Mouse (Mus musculus) thymus, postnatal 10 days (tissue): ENCODE measurements around the gene Ak5.

ENCODE experiments used
- DNase-seq, 2 experiments: peaks; one replicate each; pipeline ENCODE4 v3.0.0; 2021; ENCODE audit warnings: low spot score in 2 of 2

The Ak5 gene

GRCm38 (mm10) chr3:152564516-152565113 lies 103.5 kb downstream of the Ak5 start:
- DNase-seq: no peak

GRCm38 (mm10) chr3:152563833-152564232 lies 104.3 kb downstream of the Ak5 start:
- DNase-seq: no peak

DNA sequence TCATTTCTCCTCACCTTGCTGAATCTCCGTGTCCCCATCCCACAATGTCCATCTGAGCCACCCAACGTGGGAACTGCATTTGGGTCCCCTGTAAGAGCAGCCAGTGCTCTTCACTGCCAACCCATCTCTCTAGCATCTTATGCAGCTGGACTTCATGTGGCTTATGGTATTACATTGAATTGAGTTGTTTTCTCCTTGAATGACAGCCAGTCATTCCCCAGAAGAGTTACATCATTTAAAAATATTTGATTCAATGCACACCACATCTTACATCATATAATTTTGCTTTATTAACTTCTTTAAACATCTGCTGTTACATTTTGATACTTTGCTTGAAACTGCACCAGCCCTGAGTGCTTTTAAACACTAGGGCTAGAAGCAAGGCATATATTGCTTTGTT lies 106.5 kb downstream of the Ak5 start:
- no peak for DNase-seq

- DNase-seq: no peak
Observed at GRCm38 (mm10) chr3:152559295-152559694, 108.9 kb downstream of the Ak5 start.

GRCm38 (mm10) chr3:152558106-152558505 lies 110.1 kb downstream of the Ak5 start:
- peak in 1 of 2 experiments; percentile 1 for DNase-seq

DNA sequence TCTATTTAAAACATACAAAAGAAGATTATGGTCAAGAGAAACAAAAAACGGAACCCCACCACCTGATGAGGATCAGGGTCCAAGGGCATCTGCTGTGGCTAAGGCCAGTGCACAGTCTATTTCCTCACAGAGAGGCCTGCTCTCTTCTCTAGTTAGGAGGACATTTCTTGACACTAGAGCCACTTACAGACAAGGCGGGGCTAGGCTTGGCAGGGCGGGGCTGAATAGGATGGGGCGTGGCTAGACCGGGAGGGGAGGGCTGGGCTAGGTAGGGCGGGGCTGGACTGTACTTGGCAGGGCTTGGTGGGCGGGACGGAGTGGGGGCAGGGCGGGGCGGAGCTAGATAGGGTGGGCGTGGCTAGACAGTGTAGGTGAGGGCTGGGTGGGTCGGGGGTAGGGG lies 110.5 kb downstream of the Ak5 start:
- no peak for DNase-seq

DNA sequence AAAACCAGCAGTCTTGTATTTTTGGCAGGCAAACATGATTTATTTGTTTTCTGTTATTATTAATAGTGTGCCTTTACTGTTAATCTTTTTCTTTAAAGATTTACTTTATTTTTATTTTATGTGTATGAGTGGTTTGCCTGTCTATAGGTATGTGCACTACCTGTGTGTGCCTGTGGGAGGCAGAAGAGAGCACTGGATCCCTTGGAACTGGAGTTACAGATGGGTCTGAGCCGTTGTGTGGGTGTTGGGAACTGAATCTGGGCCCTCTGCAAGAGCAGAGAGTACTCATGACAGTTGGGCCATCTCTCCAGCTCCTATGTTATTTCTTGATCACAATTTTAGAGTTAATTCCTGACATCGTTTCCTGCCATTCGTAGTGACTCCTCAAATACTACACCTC lies 111.2 kb downstream of the Ak5 start:
- no peak for DNase-seq

GRCm38 (mm10) chr3:152556435-152556834 lies 111.7 kb downstream of the Ak5 start:
- DNase-seq: no peak

DNA sequence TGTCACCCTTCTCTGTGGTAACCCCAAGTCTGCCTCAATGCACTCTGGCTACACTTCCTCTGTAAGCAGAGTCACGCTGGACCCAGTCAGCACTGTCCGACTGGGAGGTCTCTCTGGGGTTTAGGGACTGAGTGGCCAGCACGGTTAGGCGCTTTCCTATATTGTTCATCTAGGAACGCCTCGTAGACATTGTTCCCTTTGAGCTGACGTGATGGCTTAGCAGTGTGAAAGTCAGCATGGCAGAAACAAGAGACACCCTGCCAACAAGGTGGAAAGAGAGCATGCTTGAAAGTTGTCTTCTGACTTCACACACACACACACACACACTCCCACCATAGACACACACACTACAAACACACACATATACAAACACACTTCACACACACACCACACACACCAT lies 112.9 kb downstream of the Ak5 start:
- DNase-seq: peak in 1 of 2 experiments; percentile 2

- no peak for DNase-seq
Observed at GRCm38 (mm10) chr3:152554366-152554765, 113.8 kb downstream of the Ak5 start.

- no peak for DNase-seq
Observed at GRCm38 (mm10) chr3:152552641-152553040, 115.5 kb downstream of the Ak5 start.

- no peak for DNase-seq
Observed at GRCm38 (mm10) chr3:152550528-152551115, 117.5 kb downstream of the Ak5 start.

GRCm38 (mm10) chr3:152550031-152550430 lies 118.1 kb downstream of the Ak5 start:
- DNase-seq: no peak

GRCm38 (mm10) chr3:152544921-152545320 lies 123.2 kb downstream of the Ak5 start:
- DNase-seq: no peak

DNA sequence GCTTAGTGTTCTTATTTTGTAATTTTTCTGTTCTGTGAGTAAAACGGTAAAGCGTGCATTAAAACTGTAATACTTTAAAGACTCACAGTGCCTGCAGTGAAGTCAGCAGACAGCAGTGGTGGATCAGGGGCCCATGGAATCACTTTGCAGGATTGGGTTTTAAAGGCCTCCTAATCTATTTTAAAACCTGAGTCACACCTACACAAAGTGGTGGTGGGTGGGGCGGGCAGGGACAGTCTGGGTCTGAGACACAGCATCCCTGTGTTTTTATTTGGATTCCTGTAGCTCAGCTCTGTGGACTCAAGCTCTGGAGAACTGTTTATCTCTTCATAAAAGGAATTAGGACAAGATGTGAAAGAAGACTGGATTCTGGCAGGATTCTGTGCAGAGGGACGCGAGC lies 125.9 kb downstream of the Ak5 start:
- DNase-seq: no peak

GRCm38 (mm10) chr3:152530344-152530743 lies 137.8 kb downstream of the Ak5 start:
- DNase-seq: no peak

DNA sequence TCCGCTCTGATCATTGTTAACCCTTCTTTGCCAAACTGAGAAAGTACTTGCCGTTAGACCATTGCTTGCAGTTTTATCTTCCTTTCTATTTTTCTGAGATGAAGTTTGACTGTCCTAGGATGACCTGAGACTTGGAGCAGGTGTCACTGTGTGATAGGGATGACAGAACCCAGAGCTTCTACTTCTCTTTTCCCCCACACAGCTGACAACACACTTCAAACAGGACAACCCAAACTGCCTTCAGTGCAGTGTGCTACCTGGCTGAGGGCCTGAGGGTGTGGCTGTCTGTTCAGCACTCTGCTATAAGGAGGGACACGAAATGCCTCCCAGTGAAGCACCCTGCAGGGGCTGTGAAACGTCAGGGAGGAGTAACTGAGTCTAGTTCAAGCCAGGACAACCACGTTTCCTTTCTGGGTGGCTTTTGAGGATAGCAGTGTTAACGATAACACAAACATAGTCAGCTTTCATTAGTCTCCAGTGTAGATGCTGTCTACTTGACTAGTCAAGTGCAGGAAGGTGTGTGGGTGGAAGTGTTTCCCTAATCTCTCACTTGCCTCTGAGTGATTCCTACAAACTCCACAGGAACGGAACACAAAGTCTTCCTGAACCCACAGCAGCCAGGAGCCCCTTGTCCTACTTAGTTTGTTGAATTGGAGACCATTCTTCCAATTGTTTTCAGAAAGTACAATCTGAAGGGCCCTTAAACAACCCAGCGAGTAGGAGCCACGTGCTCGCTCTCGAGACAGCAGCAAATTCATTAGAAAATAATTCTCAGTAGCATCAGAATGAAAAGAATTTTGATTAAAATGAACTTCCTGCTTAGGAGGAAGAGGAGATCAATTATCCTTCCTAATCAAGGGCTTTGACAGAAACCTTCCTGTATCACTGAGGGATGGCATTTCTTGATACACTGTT lies 138.8 kb downstream of the Ak5 start:
- no peak for DNase-seq

- DNase-seq: no peak
Observed at GRCm38 (mm10) chr3:152526721-152527120, 141.4 kb downstream of the Ak5 start.

- DNase-seq: no peak
Observed at GRCm38 (mm10) chr3:152523315-152523638, 144.9 kb downstream of the Ak5 start.

- DNase-seq: peak; percentile 48 to 66
Observed at GRCm38 (mm10) chr3:152522634-152523314, 145.4 kb downstream of the Ak5 start.

GRCm38 (mm10) chr3:152521054-152521453 lies 147.1 kb downstream of the Ak5 start:
- no peak for DNase-seq

DNA sequence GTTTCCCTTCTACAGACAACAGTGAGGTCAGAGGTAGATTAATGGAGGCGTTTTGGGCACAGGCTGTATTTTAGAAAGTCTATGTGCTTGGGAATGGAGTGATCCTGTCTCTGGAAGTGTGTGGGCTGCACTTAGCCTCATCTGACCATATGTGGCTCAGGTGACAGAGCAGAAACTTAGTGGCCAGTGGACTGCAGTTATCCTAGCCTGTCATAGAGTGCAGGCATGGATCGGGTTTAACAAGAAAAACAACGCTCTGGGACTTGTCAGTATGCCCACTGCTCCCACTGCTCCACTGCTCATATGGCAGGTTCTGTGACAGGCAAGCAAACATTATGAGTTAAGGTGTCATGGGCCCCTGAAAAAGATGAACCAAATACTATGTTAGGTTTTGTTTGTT lies 148.1 kb downstream of the Ak5 start:
- no peak for DNase-seq
